Mouse (Mus musculus): ENCODE measurements around the gene Spata2. TPM values are rescaled to one million over a fixed set of nuclear protein-coding genes. Genes with fewer than 3 reads are reported as not detected.

Gene Spata2
- total RNA-seq, 2 experiments from 2014 or later, result 16.6 to 17.5 TPM

GRCm38 (mm10) chr2:167453814-167454213 lies 38.9 kb downstream of the Spata2 start:
- no peak for DNase-seq
- intact Hi-C loops (cut with DNase I), result loop anchor here (2.0 kb wide), 1 partner anchor 23 kb away; no protein-coding TSS in a partner anchor

- intact Hi-C loops (cut with DNase I), result no loop called here
- no peak for DNase-seq
Measured at GRCm38 (mm10) chr2:167450647-167451046, 42.0 kb downstream of the Spata2 start.

DNA sequence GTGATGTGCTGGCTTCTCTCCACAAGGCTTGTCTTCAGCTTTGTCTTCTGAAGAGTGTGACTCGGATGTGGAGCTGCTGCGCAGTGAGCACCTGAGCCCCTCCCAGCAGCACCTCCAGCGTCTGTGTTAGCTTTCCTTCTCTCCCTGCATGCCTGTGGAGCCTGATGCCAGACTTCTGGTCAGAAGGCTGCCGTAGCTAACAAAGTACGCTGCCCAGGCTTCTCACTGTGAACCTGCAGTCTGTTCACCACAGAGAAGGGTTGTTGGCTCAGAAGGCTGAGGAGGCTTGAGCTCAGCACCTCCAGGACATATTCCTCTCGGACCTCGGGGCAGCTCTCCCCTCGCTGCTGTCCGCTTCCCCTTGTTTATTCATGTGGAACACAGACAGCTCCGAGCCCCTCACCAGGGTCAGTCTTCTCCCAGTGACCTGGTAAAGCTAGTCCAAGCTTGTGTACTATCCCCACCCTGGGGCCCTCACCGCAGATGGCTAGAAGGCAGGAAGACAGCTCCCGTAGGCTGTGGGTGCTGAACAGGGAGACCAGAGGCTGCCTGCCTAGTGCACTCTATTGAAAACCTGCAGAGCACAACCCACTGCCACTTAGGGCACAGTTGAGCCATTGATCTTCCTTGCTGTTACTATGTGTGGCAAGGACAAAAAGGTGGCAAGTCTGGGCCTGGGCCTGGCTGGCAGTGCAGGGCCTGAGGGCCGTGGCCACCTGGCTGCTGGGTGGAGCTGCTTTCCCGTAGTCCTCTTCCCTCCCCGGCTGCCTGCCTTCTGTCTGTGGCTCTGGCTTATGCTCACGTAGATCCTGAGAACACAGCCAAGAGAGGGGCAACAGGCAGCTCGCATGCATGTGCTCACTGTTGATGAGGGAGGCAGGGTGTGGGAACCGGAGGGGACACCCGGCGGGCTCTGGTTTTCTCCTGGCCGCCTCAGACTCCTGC lies 43.1 kb downstream of the Spata2 start:
- intact Hi-C loops (cut with DNase I), result no loop called here

GRCm38 (mm10) chr2:167447629-167448028 lies 45.1 kb downstream of the Spata2 start:
- DNase-seq, result no peak
- intact Hi-C loops (cut with DNase I), result no loop called here

More for the DNA sequence above, 43.1 kb downstream of the Spata2 start:
- DNase-seq, result no peak

DNA sequence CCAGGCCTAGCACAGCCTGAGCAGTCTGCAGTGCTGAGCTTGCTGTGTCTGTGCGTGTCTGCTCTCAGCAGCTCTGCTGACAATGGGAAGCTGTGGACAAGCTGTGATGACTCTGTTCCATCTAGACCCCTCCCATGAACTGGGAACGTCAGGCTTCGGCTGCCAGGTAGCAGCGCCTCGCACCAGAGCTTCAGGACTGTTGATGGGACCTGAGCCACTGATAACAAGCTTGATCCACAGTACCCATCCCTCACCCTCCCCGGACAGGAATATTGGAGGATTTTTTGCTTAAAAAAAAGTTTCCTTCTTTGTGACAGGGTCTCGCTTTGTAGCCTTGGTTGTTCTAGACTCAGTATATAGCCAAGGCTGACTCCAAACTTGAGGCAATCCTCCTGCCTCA lies 45.5 kb downstream of the Spata2 start:
- intact Hi-C loops (cut with DNase I), result no loop called here
- no peak for DNase-seq

GRCm38 (mm10) chr2:167445911-167446780 lies 46.5 kb downstream of the Spata2 start:
- no peak for DNase-seq
- intact Hi-C loops (cut with DNase I), result no loop called here

DNA sequence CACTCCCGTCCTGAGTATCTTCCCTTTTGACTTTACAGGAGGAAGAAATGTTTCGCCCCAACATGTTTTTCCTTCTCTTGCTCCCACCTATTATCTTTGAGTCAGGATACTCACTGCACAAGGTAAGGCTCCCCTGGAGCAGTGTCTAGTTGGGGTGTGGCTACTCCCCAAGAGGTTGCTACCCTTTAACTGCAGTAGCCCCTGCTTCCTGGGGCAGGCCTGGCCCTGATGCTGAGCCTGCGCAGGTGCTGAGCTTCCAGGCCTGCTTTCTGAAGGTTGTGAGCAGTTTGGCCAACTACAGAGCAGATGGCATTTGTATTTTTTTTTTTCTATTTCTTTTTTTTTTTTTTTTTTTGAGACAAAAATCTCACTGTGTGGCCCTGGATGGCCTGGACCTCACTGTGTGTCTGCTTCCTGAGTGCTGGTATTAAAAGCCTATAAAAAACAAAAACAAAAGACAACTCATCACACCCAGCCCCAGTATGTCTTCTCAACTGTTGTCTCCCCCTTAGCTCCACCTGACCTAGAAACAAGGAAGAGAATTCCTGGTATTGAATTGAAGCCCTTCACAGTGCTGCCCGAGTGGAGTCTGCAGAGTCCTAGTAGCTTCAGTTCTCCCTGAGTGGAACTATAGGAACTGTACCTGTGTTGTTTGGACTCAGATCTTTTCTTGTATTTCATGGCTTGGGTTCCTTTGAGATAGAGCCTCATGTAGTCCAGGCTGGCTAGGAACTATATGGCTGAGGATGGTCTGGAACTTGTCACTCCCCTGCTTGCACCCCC lies 49.1 kb downstream of the Spata2 start:
- intact Hi-C loops (cut with DNase I), result no loop called here
- DNase-seq, result no peak

DNA sequence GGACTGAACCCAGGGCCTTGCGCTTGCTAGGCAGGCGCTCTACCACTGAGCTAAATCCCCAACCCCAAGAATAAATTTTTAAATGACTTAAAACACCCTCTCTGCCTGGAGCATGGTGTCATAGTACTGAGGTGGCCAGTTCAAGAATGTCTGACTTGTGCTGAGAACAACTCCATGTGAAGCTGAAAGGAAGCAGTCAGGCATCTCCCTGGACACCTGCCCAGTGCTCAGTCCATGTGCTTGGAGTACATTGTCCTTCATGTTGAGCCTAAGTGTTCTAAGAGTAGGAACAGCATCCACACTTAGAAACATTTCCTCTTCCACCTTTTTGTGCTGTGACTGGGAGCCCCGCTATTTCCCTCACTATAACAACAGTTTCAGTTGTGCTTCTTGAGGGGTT lies 53.3 kb downstream of the Spata2 start:
- no peak for DNase-seq
- intact Hi-C loops (cut with DNase I), result no loop called here

- intact Hi-C loops (cut with DNase I), result no loop called here
- DNase-seq, result no peak
Measured at GRCm38 (mm10) chr2:167436371-167436770, 56.3 kb downstream of the Spata2 start.

GRCm38 (mm10) chr2:167435631-167436030 lies 57.1 kb downstream of the Spata2 start:
- intact Hi-C loops (cut with DNase I), result no loop called here
- no peak for DNase-seq

DNA sequence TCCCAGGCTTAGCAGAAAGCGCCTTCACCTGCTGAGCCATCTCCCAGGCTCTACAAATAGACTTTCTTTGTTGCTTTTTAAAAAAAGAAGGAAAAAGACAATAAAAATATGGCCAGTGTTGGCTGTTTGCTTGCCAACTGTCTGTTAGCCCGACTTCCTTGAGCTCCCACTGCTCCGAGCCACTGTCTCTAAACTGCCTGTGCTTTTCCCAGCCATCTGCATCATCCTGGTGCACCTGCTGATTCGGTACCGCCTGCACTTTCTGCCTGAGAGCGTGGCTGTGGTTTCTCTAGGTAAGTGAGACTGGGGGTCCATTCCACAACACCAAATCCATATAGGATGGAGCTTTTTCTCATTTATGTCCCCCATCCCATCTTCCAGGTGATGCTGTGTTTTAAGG lies 58.1 kb downstream of the Spata2 start:
- intact Hi-C loops (cut with DNase I), result no loop called here
- DNase-seq, result no peak

GRCm38 (mm10) chr2:167431418-167431776 lies 61.3 kb downstream of the Spata2 start:
- intact Hi-C loops (cut with DNase I), result loop anchor here (2.0 kb wide), 1 partner anchor 21 kb away; no protein-coding TSS in a partner anchor
- no peak for DNase-seq

Other genes with a start within 250 kb of the Spata2 start
- gene B4galt5, start 143.7 kb downstream of the Spata2 start, total RNA-seq (2021), result 1 to 10 TPM; 6.9 TPM
- gene Slc9a8, start 71.2 kb downstream of the Spata2 start, total RNA-seq (2021), result 10 to 100 TPM; 21.8 to 22.8 TPM
- 10 to 100 TPM; 31.8 to 32.2 TPM for gene Rnf114, start 242 bp downstream of the Spata2 start, total RNA-seq (2021)
- under 1 TPM; 0.61 to 0.86 TPM for gene Snai1, start 45.3 kb upstream of the Spata2 start, total RNA-seq (2021)
- gene Ube2v1, start 139.2 kb upstream of the Spata2 start, total RNA-seq (2021), result 100 to 1,000 TPM; 160 to 167 TPM
- 10 to 100 TPM in 1 of 2 experiments, 1 to 10 TPM in 1; 6.3 to 11.4 TPM for gene Gm20431, start 168.6 kb upstream of the Spata2 start, total RNA-seq (2021)
- 100 to 1,000 TPM; 115 to 129 TPM for gene Cebpb, start 196.0 kb upstream of the Spata2 start, total RNA-seq (2021)
- 10 to 100 TPM; 14.9 to 15.6 TPM for gene Tmem189, start 196.9 kb upstream of the Spata2 start, total RNA-seq (2021)

Data from gastrocnemius, postnatal 36 days (tissue).